Mouse (Mus musculus) ES-E14 (cell line): ENCODE measurements at regions not wholly inside any gene's neighbourhood (a gene's known extent, or its start where the extent isn't known, plus 50 kb on each side); places are given as distances from the start of the nearest gene placed in this dataset.

Experiments used
- MAFK ChIP-seq: IDR thresholded peaks from 2 replicates; pipeline ENCODE4 v1.6.1; 2014; ENCODE audit warnings: mild to moderate bottlenecking, low read depth, low read length, inconsistent platforms; ENCODE audit not compliant: insufficient read depth
- ZNF384 ChIP-seq: IDR thresholded peaks from 2 replicates; pipeline ENCODE4 v1.6.1; 2012; ENCODE audit warnings: low read depth, low read length, inconsistent platforms

GRCm38 (mm10) chr1:136728632-136728944 lies 103.9 kb downstream of the Zfp281 start:
- TF ChIP-seq MAFK: no peak
- TF ChIP-seq ZNF384: no peak
